Mouse (Mus musculus) C2C12 (cell line): ENCODE measurements around the gene Brwd1.

Experiments used
- CTCF ChIP-seq: IDR thresholded peaks from one replicate; pipeline ENCODE4 v1.5.1; 2011; ENCODE audit not compliant: control insufficient read depth, insufficient read depth, insufficient read length
- MYOD1 ChIP-seq: IDR thresholded peaks from one replicate; pipeline ENCODE4 v1.6.1; 2011; ENCODE audit warnings: low read depth; ENCODE audit not compliant: control insufficient read depth, insufficient read length
- USF1 ChIP-seq: IDR thresholded peaks from one replicate; pipeline ENCODE4 v1.6.1; 2011; ENCODE audit warnings: low read depth, mild to moderate bottlenecking, control low read depth, moderate library complexity

- TF ChIP-seq CTCF: no peak
- TF ChIP-seq USF1: no peak
- no peak for TF ChIP-seq MYOD1
Measured at GRCm38 (mm10) chr16:96032368-96033043, 49.8 kb downstream of the Brwd1 start.
